Mouse (Mus musculus): ENCODE measurements around the gene Cenpm. TPM values are rescaled to one million over a fixed set of nuclear protein-coding genes. Genes with fewer than 3 reads are reported as not detected.
A peak's percentile ranks its signal among the peaks of the same experiment; 100 is the strongest.

Cenpm gene
- polyA plus RNA-seq, 1 experiment from 2014 or later, result 24.0 TPM

DNA sequence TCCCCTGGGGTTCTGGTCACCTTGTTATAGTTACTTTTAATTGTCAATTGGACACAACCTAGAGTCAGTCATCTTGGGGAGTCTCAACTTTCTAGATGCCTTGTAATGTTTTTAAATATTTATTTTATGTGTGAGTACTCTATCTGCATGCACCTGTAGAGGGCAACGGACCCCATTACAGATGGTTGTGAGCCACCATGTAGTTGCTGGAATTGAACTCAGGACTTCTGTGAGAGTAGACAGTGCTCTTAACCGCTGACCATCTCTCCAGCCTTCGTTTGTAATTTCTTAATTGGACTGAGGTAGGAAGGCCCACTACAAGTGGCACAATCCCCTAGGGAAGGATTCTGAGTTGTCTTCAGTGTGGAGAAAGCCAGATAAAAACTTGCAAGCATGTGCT is 1.2 kb downstream of the Cenpm start:
- no peak overlapping the region for H3K27ac ChIP-seq (replicated peaks)
- ATAC-seq (ENCODE audit: low FRiP score, low read depth), result no peak
- peak overlapping the region; percentile 75 for H3K4me2 ChIP-seq
- no peak overlapping the region; the same call in 1 of the 2 replicates for H3K9ac ChIP-seq
- no peaks in the 10 kb centered on the region for H3K27me3 ChIP-seq
- H3K9me3 ChIP-seq, result no peaks in the 10 kb centered on the region
- 80% methylated on average over 3 of the region's 3 CpGs for WGBS
- peaks cover 12% of the 10 kb centered on the region for H3K4me1 ChIP-seq (replicated peaks)
- H3K4me3 ChIP-seq, result peak overlapping the region; percentile 70
- no peaks in the 10 kb centered on the region for H3K36me3 ChIP-seq

DNA sequence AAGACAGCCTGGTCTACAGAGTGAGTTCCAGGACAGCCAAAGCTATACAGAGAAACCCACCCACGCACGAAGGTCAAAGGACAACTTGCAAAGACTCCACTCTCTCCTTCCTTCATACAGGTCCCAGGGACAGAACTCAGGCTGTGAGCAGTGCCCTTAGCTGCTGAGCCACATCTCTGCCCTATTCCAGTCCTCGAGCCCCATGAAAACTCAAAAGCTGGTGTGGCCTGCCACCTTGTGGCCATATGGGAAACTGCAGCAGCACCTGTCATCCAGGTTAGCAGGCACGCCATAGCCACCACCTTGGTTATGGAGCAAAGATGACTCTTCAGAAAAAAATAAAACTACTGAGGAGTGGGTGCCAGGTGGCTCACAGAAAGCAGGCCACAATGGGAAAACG is 8.0 kb downstream of the Cenpm start:
- H3K9ac ChIP-seq, result no peak overlapping the region
- 16% methylated on average over 5 of the region's 5 CpGs for WGBS
- peak; percentile 79 for ATAC-seq (ENCODE audit: low FRiP score, low read depth)
- H3K4me3 ChIP-seq, result no peak overlapping the region
- H3K27ac ChIP-seq (replicated peaks), result no peak overlapping the region
- H3K9me3 ChIP-seq, result no peaks in the 10 kb centered on the region
- H3K27me3 ChIP-seq, result no peaks in the 10 kb centered on the region
- H3K4me1 ChIP-seq (replicated peaks), result peaks cover 3% of the 10 kb centered on the region; the same call in 1 of the 2 replicates
- no peak overlapping the region for H3K4me2 ChIP-seq
- no peaks in the 10 kb centered on the region for H3K36me3 ChIP-seq

DNA sequence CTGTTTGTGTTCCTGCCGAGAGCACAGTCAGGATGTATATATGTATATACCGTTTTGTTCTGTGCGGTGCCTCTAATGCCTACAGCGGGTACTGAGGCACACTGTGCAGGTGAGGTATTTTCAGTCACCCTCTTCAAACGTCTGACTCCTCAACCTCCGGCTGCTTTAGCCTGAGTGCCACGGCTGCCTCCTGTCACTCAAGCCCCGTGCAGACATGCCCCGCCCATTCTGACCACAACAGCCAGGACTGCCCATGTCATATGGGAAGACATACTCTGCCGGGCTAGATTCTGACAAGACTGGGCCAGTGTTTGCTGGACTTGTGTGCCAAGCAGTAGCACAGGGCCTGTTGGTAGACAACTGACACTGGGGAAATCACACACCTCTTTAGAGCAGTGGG is 8.9 kb downstream of the Cenpm start:
- no peaks in the 10 kb centered on the region for H3K9me3 ChIP-seq
- no peak overlapping the region for H3K27ac ChIP-seq (replicated peaks)
- H3K9ac ChIP-seq, result no peak overlapping the region
- no peak overlapping the region for H3K4me2 ChIP-seq
- H3K36me3 ChIP-seq, result no peaks in the 10 kb centered on the region
- H3K27me3 ChIP-seq, result no peaks in the 10 kb centered on the region
- 75% methylated on average over 10 of the region's 10 CpGs for WGBS
- H3K4me3 ChIP-seq, result no peak overlapping the region
- ATAC-seq (ENCODE audit: low FRiP score, low read depth), result no peak
- peaks cover 3% of the 10 kb centered on the region; the same call in 1 of the 2 replicates for H3K4me1 ChIP-seq (replicated peaks)

DNA sequence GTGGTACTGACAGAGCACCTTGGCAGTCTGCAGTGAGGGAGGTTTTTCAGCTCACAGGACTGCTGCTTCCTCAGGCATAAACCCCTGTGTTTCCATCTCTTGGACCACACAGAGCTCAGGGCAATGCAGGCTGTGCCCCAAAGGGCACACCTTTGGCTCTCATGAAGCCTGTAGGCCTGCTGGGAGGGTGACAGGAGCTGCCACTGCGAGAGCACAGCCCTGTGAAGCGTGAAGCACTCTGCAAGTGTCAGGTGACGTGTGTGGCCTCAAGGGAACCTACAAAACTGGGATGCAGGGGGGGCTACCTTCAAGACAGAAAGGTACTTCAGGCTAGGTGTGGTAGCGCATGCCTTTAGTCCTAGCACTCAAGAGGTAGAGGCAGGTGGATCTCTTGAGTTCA is 11.9 kb downstream of the Cenpm start:
- WGBS, result 66% methylated on average over 4 of the region's 4 CpGs
- Histone ChIP-seq H3K27me3 (no peaks in the 10 kb centered on the region), H3K4me2 (no peak overlapping the region), H3K4me1 (replicated peaks) (peaks cover 3% of the 10 kb centered on the region; the same call in 1 of the 2 replicates), H3K9me3 (no peaks in the 10 kb centered on the region), H3K27ac (replicated peaks) (no peak overlapping the region), H3K36me3 (no peaks in the 10 kb centered on the region), H3K9ac (no peak overlapping the region), H3K4me3 (no peak overlapping the region)
- no peak for ATAC-seq (ENCODE audit: low FRiP score, low read depth)

DNA sequence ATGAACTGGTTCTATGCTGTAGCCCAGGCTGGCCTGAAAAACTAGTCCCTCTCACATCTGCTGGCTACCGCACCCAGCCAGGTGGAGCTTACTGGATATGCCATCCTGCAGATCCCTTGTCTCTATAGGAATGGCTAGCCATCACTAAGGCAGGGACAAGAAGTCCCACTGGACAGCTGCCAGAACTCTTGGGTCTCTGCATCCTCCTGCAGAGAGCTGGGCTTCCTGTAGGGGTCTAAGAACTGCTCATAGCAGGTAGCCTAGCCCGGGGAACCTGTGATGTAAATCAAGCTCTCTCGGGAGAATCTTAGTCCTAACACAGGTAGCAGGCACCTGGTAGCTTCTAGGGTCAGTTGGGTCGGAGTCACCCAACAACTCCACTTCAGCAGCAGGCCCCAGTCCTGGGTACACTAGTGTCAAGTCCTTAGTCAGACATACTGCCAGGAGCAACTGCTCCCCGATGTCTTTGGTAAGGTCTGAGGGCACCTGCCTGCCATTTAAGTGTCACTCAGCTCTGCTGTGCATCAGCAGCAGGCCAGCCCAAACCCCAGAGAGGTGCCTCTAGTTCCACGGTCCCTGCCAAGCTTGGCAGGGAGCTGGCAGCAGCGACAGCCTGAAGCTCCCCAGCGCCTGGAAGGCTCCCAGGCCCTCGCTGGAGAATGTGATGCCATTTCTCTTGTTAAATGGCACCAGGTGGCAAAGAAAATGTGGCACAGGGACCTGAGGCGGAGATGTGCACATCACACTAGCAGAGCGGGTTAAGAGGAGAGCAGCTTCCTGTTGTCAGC is 12.8 kb downstream of the Cenpm start:
- no peak overlapping the region for H3K9ac ChIP-seq
- WGBS, result 48% methylated on average over 11 of the region's 11 CpGs

DNA sequence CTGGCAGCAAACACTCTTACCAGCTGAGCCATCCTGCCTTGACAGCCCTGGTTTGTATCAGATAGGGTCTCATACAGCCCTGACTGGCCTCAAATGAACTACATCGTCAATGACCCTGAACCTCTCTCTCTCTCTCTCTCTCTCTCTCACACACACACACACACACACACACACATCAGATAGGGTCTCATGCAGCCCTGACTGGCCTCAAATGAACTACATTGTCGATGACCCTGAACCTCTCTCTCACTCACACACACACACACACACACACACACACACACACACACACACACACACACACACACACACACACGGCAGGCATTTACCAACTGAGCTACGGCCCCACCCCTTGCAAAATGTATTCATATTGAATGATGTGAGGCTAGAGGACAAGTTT is 13.4 kb downstream of the Cenpm start:
- Histone ChIP-seq H3K9ac (no peak overlapping the region), H3K4me3 (no peak overlapping the region), H3K36me3 (no peaks in the 10 kb centered on the region), H3K9me3 (no peaks in the 10 kb centered on the region), H3K4me2 (no peak overlapping the region), H3K27ac (replicated peaks) (no peak overlapping the region), H3K4me1 (replicated peaks) (peaks cover 3% of the 10 kb centered on the region; the same call in 1 of the 2 replicates), H3K27me3 (no peaks in the 10 kb centered on the region)
- no peak for ATAC-seq (ENCODE audit: low FRiP score, low read depth)
- 68% methylated on average over 4 of the region's 4 CpGs for WGBS

More for the DNA sequence above, 12.8 kb downstream of the Cenpm start:
- H3K4me3 ChIP-seq, result no peak overlapping the region
- H3K27ac ChIP-seq (replicated peaks), result no peak overlapping the region
- no peak for ATAC-seq (ENCODE audit: low FRiP score, low read depth)
- H3K27me3 ChIP-seq, result no peaks in the 10 kb centered on the region
- no peaks in the 10 kb centered on the region for H3K9me3 ChIP-seq
- no peaks in the 10 kb centered on the region for H3K36me3 ChIP-seq
- no peak overlapping the region for H3K4me2 ChIP-seq
- H3K4me1 ChIP-seq (replicated peaks), result peaks cover 3% of the 10 kb centered on the region; the same call in 1 of the 2 replicates

DNA sequence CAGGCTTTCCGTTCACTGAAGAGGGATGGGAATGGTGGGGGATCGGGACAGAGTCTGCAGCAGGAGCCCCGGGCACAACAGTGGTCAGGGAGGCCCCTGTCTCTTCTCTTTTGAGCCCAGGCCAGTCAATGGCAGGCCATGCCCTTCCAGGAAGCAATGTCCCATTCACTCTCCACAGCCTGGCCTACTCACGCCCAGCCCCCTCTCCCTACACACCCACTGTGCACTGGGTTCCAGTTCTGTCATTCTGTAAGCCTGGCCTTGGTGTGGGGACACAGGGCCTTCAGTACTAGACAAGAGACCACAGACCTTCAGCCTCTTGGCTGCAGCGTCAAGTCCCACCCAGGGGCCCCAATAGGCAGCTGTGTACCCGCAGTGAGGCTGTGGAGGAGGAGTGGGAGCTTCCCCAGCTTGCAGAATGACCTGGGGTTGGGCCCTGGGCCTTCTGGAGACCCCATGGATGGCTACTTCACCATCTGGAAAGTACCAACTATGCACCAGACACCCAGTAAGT is 14.4 kb downstream of the Cenpm start:
- H3K4me3 ChIP-seq, result no peak overlapping the region
- H3K36me3 ChIP-seq, result no peaks in the 10 kb centered on the region
- no peak for ATAC-seq (ENCODE audit: low FRiP score, low read depth)
- H3K9me3 ChIP-seq, result no peaks in the 10 kb centered on the region
- H3K27me3 ChIP-seq, result no peaks in the 10 kb centered on the region
- no peak overlapping the region for H3K4me2 ChIP-seq
- no peak overlapping the region for H3K9ac ChIP-seq
- whole genome bisulfite sequencing, result 66% methylated on average over 6 of the region's 6 CpGs
- H3K27ac ChIP-seq (replicated peaks), result no peak overlapping the region
- H3K4me1 ChIP-seq (replicated peaks), result peaks cover 3% of the 10 kb centered on the region; the same call in 1 of the 2 replicates

DNA sequence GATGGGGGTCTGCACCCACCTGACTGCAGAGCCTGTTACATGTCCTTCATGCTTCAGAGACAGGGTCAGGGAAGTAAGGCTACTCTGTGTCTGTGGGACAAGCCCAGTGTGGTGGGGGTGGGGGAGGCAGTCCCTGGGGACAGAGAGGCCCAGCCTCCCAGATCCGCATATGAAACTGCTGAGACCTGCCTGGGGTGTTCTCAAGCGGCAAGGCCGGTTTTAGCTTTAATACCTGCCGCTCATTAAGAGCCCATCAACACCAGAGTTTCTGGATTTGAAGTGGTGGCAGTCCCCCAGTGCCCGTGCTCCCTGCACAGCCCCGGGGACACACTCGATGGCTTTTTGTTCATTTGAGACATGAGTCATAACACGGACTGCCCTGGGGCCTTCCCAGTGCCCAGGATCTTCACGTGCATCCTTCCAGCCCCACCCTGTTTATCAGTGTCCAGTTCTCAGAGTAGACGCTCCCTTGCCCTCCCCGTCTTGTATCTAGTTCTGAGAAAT is 15.0 kb downstream of the Cenpm start:
- Histone ChIP-seq H3K27ac (replicated peaks) (no peak overlapping the region), H3K4me3 (no peak overlapping the region), H3K27me3 (peaks cover 4% of the 10 kb centered on the region; the same call in 1 of the 2 replicates), H3K9me3 (no peaks in the 10 kb centered on the region), H3K9ac (no peak overlapping the region), H3K4me1 (replicated peaks) (peaks cover 5% of the 10 kb centered on the region; the same call in 1 of the 2 replicates), H3K36me3 (no peaks in the 10 kb centered on the region), H3K4me2 (no peak overlapping the region)
- no peak for ATAC-seq (ENCODE audit: low FRiP score, low read depth)
- 40% methylated on average over 11 of the region's 11 CpGs for WGBS

DNA sequence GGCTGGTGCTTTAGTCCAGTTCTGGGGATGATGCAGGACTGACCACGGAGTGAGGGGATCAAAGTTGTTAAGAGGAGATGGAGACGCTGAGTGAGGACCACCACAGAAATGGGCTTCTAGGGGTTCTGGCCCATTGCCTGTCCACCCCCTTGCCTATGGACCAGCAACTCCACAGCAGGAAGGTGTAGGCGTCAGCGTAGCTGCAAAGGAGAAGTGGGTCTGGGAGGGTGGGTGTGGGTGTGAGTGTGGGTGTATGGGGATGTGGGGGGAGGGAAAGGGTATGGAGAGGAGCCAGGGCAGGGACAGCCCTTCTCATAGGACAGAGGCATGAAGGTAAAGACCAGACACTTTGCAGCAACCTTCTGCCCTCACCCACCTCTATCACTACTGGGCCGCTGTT is 18.8 kb downstream of the Cenpm start:
- Histone ChIP-seq H3K36me3 (no peaks in the 10 kb centered on the region), H3K4me2 (no peak overlapping the region), H3K9ac (no peak overlapping the region), H3K27ac (replicated peaks) (no peak overlapping the region), H3K4me1 (replicated peaks) (peaks cover 12% of the 10 kb centered on the region), H3K4me3 (no peak overlapping the region), H3K9me3 (no peaks in the 10 kb centered on the region), H3K27me3 (peaks cover 10% of the 10 kb centered on the region)
- 88% methylated on average over 5 of the region's 5 CpGs for WGBS
- no peak for ATAC-seq (ENCODE audit: low FRiP score, low read depth)

DNA sequence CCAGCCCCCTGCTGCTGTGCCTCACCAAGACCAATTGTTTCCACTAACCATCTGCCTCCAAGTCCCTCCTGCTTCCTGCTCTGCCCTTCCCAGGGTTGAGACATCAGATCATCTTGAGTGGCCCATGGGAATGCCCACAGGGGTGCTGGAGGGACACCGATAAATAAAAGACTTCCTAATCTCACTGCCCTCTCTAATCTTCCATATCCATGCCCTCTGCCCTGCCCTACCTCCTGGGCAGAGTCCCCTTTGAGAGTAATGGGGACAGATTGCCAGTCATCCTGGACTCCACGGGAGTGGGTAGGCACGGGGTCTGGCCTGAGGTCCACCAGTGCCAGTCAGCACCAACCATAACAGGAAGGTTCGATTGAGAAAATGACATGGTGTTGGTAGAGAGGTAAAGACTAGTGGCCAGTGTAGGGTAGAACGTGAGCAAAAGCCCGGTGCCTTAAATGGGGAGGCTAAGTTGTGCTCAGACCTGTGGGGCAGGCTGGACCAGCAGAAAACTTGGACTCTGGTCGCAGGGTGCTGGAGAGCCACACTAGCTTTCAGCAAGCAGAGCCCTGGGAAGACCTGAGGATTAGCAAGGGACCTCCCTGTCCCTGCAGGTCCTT is 19.8 kb downstream of the Cenpm start:
- H3K27ac ChIP-seq (replicated peaks), result no peak overlapping the region
- H3K27me3 ChIP-seq, result peaks cover 10% of the 10 kb centered on the region
- H3K4me1 ChIP-seq (replicated peaks), result peaks cover 12% of the 10 kb centered on the region
- H3K9ac ChIP-seq, result no peak overlapping the region
- no peaks in the 10 kb centered on the region for H3K36me3 ChIP-seq
- WGBS, result 37% methylated on average over 7 of the region's 7 CpGs
- ATAC-seq (ENCODE audit: low FRiP score, low read depth), result 0 out of 2 replicates have a peak, but pooled peaks have one; percentile 16
- H3K4me3 ChIP-seq, result peak overlapping the region; percentile 33
- no peaks in the 10 kb centered on the region for H3K9me3 ChIP-seq
- H3K4me2 ChIP-seq, result peak overlapping the region; percentile 69

DNA sequence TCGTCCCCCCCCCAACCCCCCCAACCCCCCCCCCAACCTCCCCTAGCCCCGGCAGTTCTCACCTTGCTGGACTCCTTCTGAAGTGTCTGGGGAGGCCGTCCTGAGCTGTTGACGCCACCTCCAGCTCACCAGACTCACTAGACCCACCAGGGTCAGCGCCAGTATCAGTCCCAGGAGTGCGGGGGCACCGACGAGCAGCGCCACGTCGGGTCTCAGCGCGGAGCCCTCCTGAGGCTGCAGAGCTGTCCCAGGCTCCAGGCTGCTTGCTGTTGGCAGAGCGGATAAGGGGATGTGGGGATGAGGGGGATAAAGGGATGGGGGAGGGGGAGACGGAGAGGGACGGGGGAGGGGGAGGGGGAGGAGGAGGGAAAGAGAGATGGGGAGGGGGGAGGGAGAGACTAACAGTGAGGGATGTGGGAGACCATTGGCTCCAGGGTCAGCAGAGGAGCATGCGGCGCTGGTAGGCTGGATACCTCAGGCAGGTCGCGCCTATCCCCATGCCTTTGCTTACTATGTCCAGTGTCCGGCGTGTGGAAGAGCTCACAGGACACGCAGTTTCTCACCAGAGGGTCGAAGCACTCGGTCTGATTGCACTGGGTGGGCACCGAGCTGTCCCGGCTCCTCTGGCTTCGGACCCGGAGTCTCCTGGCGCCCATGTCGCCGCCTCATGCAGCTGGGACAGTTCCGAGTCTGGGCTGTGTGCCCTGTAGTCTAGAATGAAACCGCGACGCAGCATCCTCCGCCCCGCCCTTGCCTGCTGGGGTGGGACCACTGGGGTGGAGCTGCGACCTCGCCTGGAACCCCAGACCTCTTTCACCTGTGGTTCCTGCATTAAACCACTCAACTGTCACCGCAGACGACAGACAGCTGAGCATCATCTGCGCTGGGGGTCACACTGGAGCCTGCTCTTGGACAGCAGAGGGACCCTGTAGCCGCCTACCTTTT is 20.6 kb downstream of the Cenpm start, which contains the start of gene Tnfrsf13c:
Gene Tnfrsf13c (minus strand): TSS at position 713 of the 945 bp plus-strand sequence.
- Histone ChIP-seq H3K27me3 (peaks cover 10% of the 10 kb centered on the region), H3K27ac (replicated peaks) (no peak within 1 kb of the TSS), H3K4me3 (peak within 1 kb of the TSS; percentile 33), H3K4me2 (peak within 1 kb of the TSS; percentile 69), H3K36me3 (no peaks in the 10 kb centered on the region), H3K9me3 (no peaks in the 10 kb centered on the region), H3K9ac (peak within 1 kb of the TSS; percentile 31; the same call in 1 of the 2 replicates), H3K4me1 (replicated peaks) (peaks cover 12% of the 10 kb centered on the region)
- WGBS, result 2% methylated on average over 44 of the region's 44 CpGs
- ATAC-seq (ENCODE audit: low FRiP score, low read depth), result peak; percentile 52; the same call in 1 of the 2 replicates
